Mouse (Mus musculus) neutrophil, adult 5-6 weeks (primary cell): ENCODE measurements around the gene Spink8. TPM values are rescaled to one million over a fixed set of nuclear protein-coding genes. Genes with fewer than 3 reads are reported as not detected.
"Not testable (repeated sequence)": the region's sequence is repeated elsewhere in the genome, so short reads cannot be mapped to it uniquely, and the experiment has no call there.

Experiments used
- ATAC-seq: fragments of 151-379, 151-347 bp; 2 replicates; pipeline ENCODE4 v1.8.0; 2017; ENCODE audit warnings: mild to moderate bottlenecking, moderate TSS enrichment; ENCODE audit not compliant: insufficient number of reproducible peaks, poor library complexity, low FRiP score, severe bottlenecking; ENCODE audit errors: extremely low read depth
- total RNA-seq: library from RNA; stranded (forward); fragments of 200-1000 nt; gene quantifications from 2 replicates; pipeline ENCODE4 v1.2.3, GENCODE M21; 2017

Gene Spink8
- not detected in 2 replicates for total RNA-seq

- no peak for ATAC-seq
Observed at GRCm38 (mm10) chr9:109811980-109812379, at the start of gene Spink8. Gene Spink8 (plus strand): TSS chr9:109812280.

- ATAC-seq, result not testable (repeated sequence)
Observed at GRCm38 (mm10) chr9:109766841-109767240, 45.2 kb upstream of the Spink8 start.

- not testable (repeated sequence) for ATAC-seq
Observed at GRCm38 (mm10) chr9:109790570-109790969, 21.5 kb upstream of the Spink8 start, which contains the start of gene Fbxw27. Gene Fbxw27 (minus strand): TSS chr9:109790670.

- ATAC-seq, result no peak
Observed at GRCm38 (mm10) chr9:109795221-109795620, 16.9 kb upstream of the Spink8 start.

- ATAC-seq, result no peak
Observed at GRCm38 (mm10) chr9:109795811-109796210, 16.3 kb upstream of the Spink8 start.

- ATAC-seq, result no peak
Observed at GRCm38 (mm10) chr9:109798051-109798450, 14.0 kb upstream of the Spink8 start.

GRCm38 (mm10) chr9:109805596-109805995 is 6.5 kb upstream of the Spink8 start:
- ATAC-seq, result not testable (repeated sequence)

- ATAC-seq, result no peak
Observed at GRCm38 (mm10) chr9:109806260-109806659, 5.8 kb upstream of the Spink8 start.

GRCm38 (mm10) chr9:109806695-109807293 is 5.3 kb upstream of the Spink8 start:
- ATAC-seq, result no peak

- ATAC-seq, result no peak
Observed at GRCm38 (mm10) chr9:109807898-109808297, 4.2 kb upstream of the Spink8 start.

GRCm38 (mm10) chr9:109813424-109813823 is 1.3 kb downstream of the Spink8 start:
- no peak for ATAC-seq

- no peak for ATAC-seq
Observed at GRCm38 (mm10) chr9:109816341-109816740, 4.3 kb downstream of the Spink8 start.

GRCm38 (mm10) chr9:109825739-109826138 is 13.7 kb downstream of the Spink8 start:
- ATAC-seq, result no peak

- ATAC-seq, result no peak
Observed at GRCm38 (mm10) chr9:109826181-109826580, 14.1 kb downstream of the Spink8 start.

GRCm38 (mm10) chr9:109832391-109833087 is 20.5 kb downstream of the Spink8 start, which contains the start of gene Nme6:
Gene Nme6 (plus strand): TSS chr9:109832749.
- peak; percentile 89 for ATAC-seq

- no peak for ATAC-seq
Observed at GRCm38 (mm10) chr9:109833088-109833412, 21.0 kb downstream of the Spink8 start.

GRCm38 (mm10) chr9:109849312-109849758 is 37.3 kb downstream of the Spink8 start, which contains the start of gene Camp:
Gene Camp (minus strand): TSS chr9:109849617.
- no peak for ATAC-seq

GRCm38 (mm10) chr9:109850099-109850498 is 38.0 kb downstream of the Spink8 start:
- no peak for ATAC-seq

GRCm38 (mm10) chr9:109854341-109854740 is 42.3 kb downstream of the Spink8 start:
- 0 out of 2 replicates have a peak, but pooled peaks have one; percentile 16 for ATAC-seq

- no peak for ATAC-seq
Observed at GRCm38 (mm10) chr9:109855947-109856346, 43.9 kb downstream of the Spink8 start.
